Mouse (Mus musculus) liver, embryonic 11.5 days (tissue): Measurements from ENCODE around the gene Mob2. TPM values are rescaled to one million over a fixed set of nuclear protein-coding genes. Genes with fewer than 3 reads are reported as not detected.
A peak's percentile ranks its signal among the peaks of the same experiment; 100 is the strongest.

Source experiments
- ATAC-seq: fragments of 200-750 bp; cut with Nextera tagmentation; replicated peaks from 2 replicates; pipeline ENCODE4 v1.8.0; 2017; ENCODE audit warnings: moderate number of reproducible peaks, mild to moderate bottlenecking, moderate TSS enrichment, moderate library complexity; ENCODE audit not compliant: low FRiP score
- DNase-seq: peaks from one replicate; pipeline ENCODE4 v3.0.0-alpha.2; 2017; ENCODE audit warnings: low spot score
- H3K27ac ChIP-seq: fragments of 300-500 bp; sonication (generic); 2 replicates; pipeline ENCODE4 v1.5.1; 2014; ENCODE audit warnings: mild to moderate bottlenecking, low read depth, low read length, control low read depth
- H3K27me3 ChIP-seq: fragments of 300-500 bp; sonication (generic); replicated peaks from 2 replicates; pipeline ENCODE4 v1.6.1; 2014; ENCODE audit warnings: low read length, mixed read lengths; ENCODE audit not compliant: control insufficient read depth, insufficient read depth
- H3K36me3 ChIP-seq: fragments of 300-500 bp; sonication (generic); 2 replicates; pipeline ENCODE4 v1.6.1; 2014; ENCODE audit warnings: mild to moderate bottlenecking, low read length, moderate library complexity, mixed read lengths; ENCODE audit not compliant: control insufficient read depth, insufficient read depth
- H3K4me1 ChIP-seq: fragments of 300-500 bp; sonication (generic); replicated peaks from 2 replicates; pipeline ENCODE4 v1.6.1; 2014; ENCODE audit warnings: low read length, mixed read lengths; ENCODE audit not compliant: control insufficient read depth, insufficient read depth
- H3K4me2 ChIP-seq: fragments of 300-500 bp; sonication (generic); 2 replicates; pipeline ENCODE4 v1.6.1; 2014; ENCODE audit warnings: mild to moderate bottlenecking, control low read depth, moderate library complexity
- H3K4me3 ChIP-seq: fragments of 300-500 bp; sonication (generic); 2 replicates; pipeline ENCODE4 v1.5.1; 2014; ENCODE audit warnings: low read depth, low read length, control low read depth
- H3K9ac ChIP-seq: fragments of 300-500 bp; sonication (generic); 2 replicates; pipeline ENCODE4 v1.6.1; 2014; ENCODE audit warnings: low read depth, low read length, control low read depth
- H3K9me3 ChIP-seq: fragments of 300-500 bp; sonication (generic); 2 replicates; pipeline ENCODE4 v1.6.1; 2016; ENCODE audit warnings: low read length, inconsistent platforms, mixed read lengths; ENCODE audit not compliant: control insufficient read depth
- WGBS: fragments of 180-500 bp; shearing (Covaris S2); extraction: QIAGEN DNeasy Blood & Tissue Kit; methylation state at CpG from one replicate; pipeline ENCODE4 v1.1.7; 2014; 5-methylcytosine and 5-hydroxymethylcytosine counted together
- polyA plus RNA-seq: library from polyadenylated mRNA; unstranded; fragments of >200 nt; fragmentation: Nextera tagmentation; extraction: Ambion mirVana; gene quantifications from 2 replicates; pipeline ENCODE4 v1.2.1, GENCODE M21; 2014

The Mob2 gene
- polyA plus RNA-seq, 1 experiment from 2014 or later = 63.1 TPM

DNA sequence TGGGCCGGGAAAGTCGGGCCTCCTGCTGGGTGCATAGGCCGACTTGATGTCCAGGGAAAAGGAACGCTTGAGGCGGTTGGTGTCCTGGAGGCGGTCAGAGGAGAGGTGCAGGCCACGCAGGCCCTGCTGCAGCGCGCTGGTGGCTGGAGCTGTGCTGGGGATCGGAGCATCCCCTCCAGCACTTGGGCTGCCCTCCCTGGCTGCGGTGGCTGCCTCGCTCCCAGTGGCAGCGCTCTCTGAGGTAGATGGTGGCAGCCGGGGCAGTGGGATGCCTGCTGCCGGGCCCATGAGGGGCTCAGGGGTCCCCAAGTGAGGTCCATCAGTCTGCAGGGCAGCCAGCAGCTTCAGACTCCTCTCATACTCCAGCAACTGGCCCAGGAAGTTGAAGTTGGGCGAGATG, 21.7 kb upstream of the Mob2 start:
- Histone ChIP-seq H3K4me2 (peak overlapping the region; percentile 52), H3K4me1 (peaks cover 20% of the 10 kb centered on the region), H3K36me3 (no peaks in the 10 kb centered on the region), H3K27ac (no peak overlapping the region), H3K9ac (no peak overlapping the region), H3K9me3 (no peaks in the 10 kb centered on the region), H3K27me3 (peaks cover 64% of the 10 kb centered on the region), H3K4me3 (peak overlapping the region; percentile 22)
- DNase-seq = no peak
- no peak for ATAC-seq
- 23% methylated on average over 16 of the region's 16 CpGs for WGBS

GRCm38 (mm10) chr7:142082179-142082578, 21.3 kb upstream of the Mob2 start:
- Histone ChIP-seq H3K27me3 (peaks cover 64% of the 10 kb centered on the region), H3K9ac (no peak overlapping the region), H3K4me1 (peaks cover 17% of the 10 kb centered on the region), H3K4me2 (peak overlapping the region; percentile 52), H3K9me3 (no peaks in the 10 kb centered on the region), H3K36me3 (no peaks in the 10 kb centered on the region), H3K27ac (no peak overlapping the region), H3K4me3 (peak overlapping the region; percentile 22)
- ATAC-seq = no peak
- 6% methylated on average over 35 of the region's 38 CpGs for WGBS
- DNase-seq = no peak

DNA sequence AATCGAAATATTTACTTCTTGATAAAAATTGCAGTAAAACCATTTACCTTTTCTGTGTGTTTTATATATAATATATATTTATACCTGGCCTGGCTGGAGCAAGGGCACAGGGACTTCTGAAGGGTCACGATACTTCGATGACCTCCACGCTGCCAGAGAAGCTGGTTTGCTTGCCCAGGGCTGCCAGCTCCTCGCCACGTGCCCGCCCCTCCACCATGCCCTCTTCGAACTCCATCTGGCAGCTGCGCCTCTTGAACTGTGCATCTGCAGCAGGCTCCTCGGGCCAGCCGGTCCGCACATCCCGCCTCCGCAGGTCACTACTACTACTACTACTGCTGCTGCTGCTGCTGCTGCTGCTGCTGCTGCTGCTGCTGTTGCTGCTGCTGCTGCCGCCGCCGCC, 20.9 kb upstream of the Mob2 start:
- Histone ChIP-seq H3K4me1 (peaks cover 17% of the 10 kb centered on the region), H3K36me3 (no peaks in the 10 kb centered on the region), H3K27me3 (peaks cover 64% of the 10 kb centered on the region)

GRCm38 (mm10) chr7:142080876-142081275, 20.0 kb upstream of the Mob2 start:
- 44% methylated on average over 2 of the region's 2 CpGs for WGBS
- H3K36me3 ChIP-seq = no peaks in the 10 kb centered on the region

More for the DNA sequence above, 20.9 kb upstream of the Mob2 start:
- whole genome bisulfite sequencing = 27% methylated on average over 17 of the region's 17 CpGs
- DNase-seq = no peak
- ATAC-seq = no peak
- H3K9me3 ChIP-seq = no peaks in the 10 kb centered on the region
- H3K4me3 ChIP-seq = peak overlapping the region; percentile 22
- H3K27ac ChIP-seq = no peak overlapping the region
- peak overlapping the region; percentile 52 for H3K4me2 ChIP-seq
- H3K9ac ChIP-seq = no peak overlapping the region

GRCm38 (mm10) chr7:142079365-142079764, 18.5 kb upstream of the Mob2 start:
- Histone ChIP-seq H3K4me1 (no peaks in the 10 kb centered on the region), H3K9me3 (no peaks in the 10 kb centered on the region), H3K27ac (no peak overlapping the region), H3K27me3 (peaks cover 60% of the 10 kb centered on the region), H3K4me2 (no peak overlapping the region), H3K4me3 (no peak overlapping the region), H3K36me3 (no peaks in the 10 kb centered on the region), H3K9ac (no peak overlapping the region)
- WGBS = 52% methylated on average over 5 of the region's 5 CpGs
- DNase-seq (no peak), ATAC-seq (no peak)

More at GRCm38 (mm10) chr7:142080876-142081275, 20.0 kb upstream of the Mob2 start:
- Histone ChIP-seq H3K4me3 (no peak overlapping the region), H3K27me3 (peaks cover 64% of the 10 kb centered on the region), H3K4me1 (peaks cover 10% of the 10 kb centered on the region), H3K9me3 (no peaks in the 10 kb centered on the region), H3K9ac (no peak overlapping the region), H3K4me2 (no peak overlapping the region), H3K27ac (no peak overlapping the region)
- DNase-seq = no peak
- ATAC-seq = no peak

DNA sequence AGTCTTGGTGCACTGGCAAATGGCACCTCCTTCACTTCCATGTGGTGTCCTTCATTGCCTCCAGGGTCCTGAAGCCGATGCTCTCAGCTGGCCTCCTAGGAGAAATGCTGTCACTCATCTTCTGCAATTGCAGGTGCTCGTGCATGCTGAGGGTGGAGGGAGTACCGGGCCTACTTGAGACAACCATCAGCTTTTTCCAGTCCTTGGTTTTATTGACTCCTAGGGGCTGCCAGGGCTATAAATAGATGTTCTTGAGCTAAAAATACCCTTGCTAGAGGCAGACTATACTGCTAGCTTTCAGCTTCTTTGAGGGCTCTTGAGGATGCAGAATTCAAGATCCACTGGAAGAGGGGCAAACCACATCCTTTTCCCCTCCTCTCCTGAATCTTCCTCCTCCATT, 16.3 kb upstream of the Mob2 start:
- H3K27ac ChIP-seq = no peak overlapping the region
- ATAC-seq (no peak), DNase-seq (no peak)
- peaks cover 41% of the 10 kb centered on the region for H3K27me3 ChIP-seq
- H3K9ac ChIP-seq = no peak overlapping the region
- H3K4me3 ChIP-seq = no peak overlapping the region
- H3K4me2 ChIP-seq = no peak overlapping the region
- H3K36me3 ChIP-seq = no peaks in the 10 kb centered on the region
- no peaks in the 10 kb centered on the region for H3K4me1 ChIP-seq
- WGBS = 61% methylated on average over 3 of the region's 3 CpGs
- H3K9me3 ChIP-seq = no peaks in the 10 kb centered on the region

DNA sequence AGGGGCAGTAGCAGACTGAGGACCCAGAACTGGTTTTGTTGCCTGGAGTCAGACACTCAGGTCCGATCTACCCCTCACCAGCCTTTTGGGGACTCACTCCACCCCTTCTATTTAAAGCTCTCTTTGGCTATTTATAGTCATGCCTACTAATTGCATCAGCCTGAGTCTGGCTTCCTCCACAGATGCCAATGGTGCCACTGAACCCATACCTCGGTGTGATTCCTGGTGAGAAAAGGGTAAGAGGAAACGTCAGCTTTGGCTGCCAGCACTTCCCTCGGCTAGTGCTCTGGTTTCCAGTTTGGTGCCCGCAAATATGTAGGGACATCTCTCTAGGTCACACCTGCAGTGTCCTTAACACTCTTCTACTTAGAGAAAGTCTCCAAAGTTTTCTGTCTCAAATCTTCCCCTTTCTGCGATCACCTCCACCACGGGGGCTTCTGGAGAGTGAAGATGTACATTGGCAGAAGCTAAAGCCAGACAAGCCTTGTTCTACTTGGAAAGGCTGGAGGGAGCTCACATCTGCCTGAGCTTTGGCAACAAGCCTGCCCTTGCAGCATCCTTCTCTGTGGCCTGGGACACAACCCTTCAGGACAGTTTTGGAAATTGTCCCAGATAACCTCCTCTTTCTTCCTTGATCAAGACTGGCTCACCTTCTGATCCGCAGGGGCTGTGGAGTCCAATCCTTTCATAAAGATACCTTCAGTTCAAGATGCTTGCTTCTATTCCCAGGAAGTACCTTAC, 13.5 kb upstream of the Mob2 start:
- ATAC-seq (no peak), DNase-seq (no peak)
- Histone ChIP-seq H3K9ac (no peak overlapping the region), H3K27ac (no peak overlapping the region), H3K36me3 (no peaks in the 10 kb centered on the region), H3K4me3 (no peak overlapping the region), H3K9me3 (no peaks in the 10 kb centered on the region), H3K4me2 (no peak overlapping the region), H3K4me1 (no peaks in the 10 kb centered on the region; the same call in 1 of the 2 replicates), H3K27me3 (peaks cover 17% of the 10 kb centered on the region)
- 58% methylated on average over 8 of the region's 8 CpGs for WGBS

GRCm38 (mm10) chr7:142071717-142072116, 10.9 kb upstream of the Mob2 start:
- no peak for ATAC-seq
- H3K27me3 ChIP-seq = peaks cover 10% of the 10 kb centered on the region
- no peak overlapping the region for H3K4me3 ChIP-seq
- no peaks in the 10 kb centered on the region for H3K36me3 ChIP-seq
- H3K9ac ChIP-seq = no peak overlapping the region
- no peak overlapping the region for H3K4me2 ChIP-seq
- H3K4me1 ChIP-seq = no peaks in the 10 kb centered on the region; the same call in 1 of the 2 replicates
- H3K9me3 ChIP-seq = no peaks in the 10 kb centered on the region
- H3K27ac ChIP-seq = no peak overlapping the region
- DNase-seq = no peak

GRCm38 (mm10) chr7:142071212-142071578, 10.3 kb upstream of the Mob2 start:
- no peak for DNase-seq
- Histone ChIP-seq H3K4me2 (peak overlapping the region; percentile 33; the same call in 1 of the 2 replicates), H3K9ac (no peak overlapping the region), H3K4me3 (no peak overlapping the region), H3K9me3 (no peaks in the 10 kb centered on the region), H3K27me3 (peaks cover 10% of the 10 kb centered on the region), H3K27ac (no peak overlapping the region), H3K4me1 (no peaks in the 10 kb centered on the region; the same call in 1 of the 2 replicates), H3K36me3 (no peaks in the 10 kb centered on the region)
- no peak for ATAC-seq
- WGBS = 16% methylated on average over 9 of the region's 10 CpGs
